Mouse (Mus musculus): ENCODE data around the gene Olfr1385.
"Not testable (repeated sequence)": the region's sequence is repeated elsewhere in the genome, so short reads cannot be mapped to it uniquely, and the experiment has no call there.

The Olfr1385 gene

GRCm38 (mm10) chr11:49488770-49489169 is at the start of gene Olfr1385:
Olfr1385 (plus strand) TSS chr11:49489070.
- not testable (repeated sequence) for DNase-seq

- no peak for DNase-seq
These were observed 33.8 kb upstream of the Olfr1385 start, which contains the start of gene Olfr1387 for GRCm38 (mm10) chr11:49455043-49455442. Olfr1387 (plus strand) TSS chr11:49455343.

GRCm38 (mm10) chr11:49464746-49465145 is 24.1 kb upstream of the Olfr1385 start, which contains the start of gene Olfr1386:
Olfr1386 (plus strand) TSS chr11:49465046.
- DNase-seq: not testable (repeated sequence)

GRCm38 (mm10) chr11:49485973-49486372 is 2.9 kb upstream of the Olfr1385 start:
- no peak for DNase-seq

- DNase-seq: peak; percentile 3
These were observed 29.2 kb downstream of the Olfr1385 start for GRCm38 (mm10) chr11:49518086-49518485.

GRCm38 (mm10) chr11:49519348-49519747 is 30.5 kb downstream of the Olfr1385 start, which contains the start of gene Olfr1383:
Olfr1383 (plus strand) TSS chr11:49519648.
- no peak for DNase-seq

- no peak for DNase-seq
These were observed 39.1 kb downstream of the Olfr1385 start, which contains the start of gene Olfr1382 for GRCm38 (mm10) chr11:49527947-49528346. Olfr1382 (plus strand) TSS chr11:49528247.

- DNase-seq: no peak
These were observed 43.9 kb downstream of the Olfr1385 start for GRCm38 (mm10) chr11:49532761-49533160.

- DNase-seq: peak; percentile 39
These were observed 47.8 kb downstream of the Olfr1385 start for GRCm38 (mm10) chr11:49536631-49537030.

- DNase-seq: not testable (repeated sequence)
These were observed 54.3 kb downstream of the Olfr1385 start, which contains the start of gene Olfr1381 for GRCm38 (mm10) chr11:49543149-49543548. Olfr1381 (plus strand) TSS chr11:49543449.
